Mouse (Mus musculus) left cerebral cortex, postnatal 36 days (tissue): Measurements from ENCODE around the gene Agrn. TPM values are rescaled to one million over a fixed set of nuclear protein-coding genes. Genes with fewer than 3 reads are reported as not detected.
A peak's percentile ranks its signal among the peaks of the same experiment; 100 is the strongest.

ENCODE experiments used
- DNase-seq, 2 experiments: peaks; one replicate each; pipeline ENCODE4 v3.0.0; 2021 to 2022; ENCODE audit warnings: low spot score in 2 of 2, mixed read lengths in 1 of 2
- intact Hi-C: fragments of 180-260 bp; cut with DNase I; formaldehyde crosslinking; loops from one replicate; pipeline ENCODE4 v1.15.1; 2025
- total RNA-seq, 2 experiments: library from RNA; stranded (reverse); gene quantifications; 2 replicates each; pipeline ENCODE4 v1.2.3; 2021

The Agrn gene
- 100 to 1,000 TPM; 126 to 150 TPM for total RNA-seq

GRCm38 (mm10) chr4:156197131-156197828, at the start of gene Agrn:
Agrn (minus strand) TSS chr4:156197488.
- DNase-seq: peak; percentile 41 to 59
- intact Hi-C loops: no loop called here

- intact Hi-C loops: no loop called here
- DNase-seq: no peak
Observed at GRCm38 (mm10) chr4:156236651-156237447, 39.6 kb upstream of the Agrn start.

GRCm38 (mm10) chr4:156235808-156236533, 38.7 kb upstream of the Agrn start, which contains the start of gene Noc2l:
Noc2l (plus strand) TSS chr4:156236010.
- peak; percentile 92 to 93 for DNase-seq
- intact Hi-C loops: loop anchor here (2.0 kb wide), 1 partner anchor 33 kb away; the partner anchor contains the start of gene AW011738

GRCm38 (mm10) chr4:156235360-156235770, 38.1 kb upstream of the Agrn start:
- intact Hi-C loops: loop anchor here (2.0 kb wide), 1 partner anchor 33 kb away; the partner anchor contains the start of gene AW011738
- no peak for DNase-seq

- intact Hi-C loops: loop anchor here (2.0 kb wide), 1 partner anchor 32 kb away; the partner anchor contains the start of gene AW011738
- DNase-seq: peak; percentile 81 to 84
Observed at GRCm38 (mm10) chr4:156234701-156235213, 37.5 kb upstream of the Agrn start, which contains the start of gene Plekhn1. Plekhn1 (minus strand) TSS chr4:156234857.

DNA sequence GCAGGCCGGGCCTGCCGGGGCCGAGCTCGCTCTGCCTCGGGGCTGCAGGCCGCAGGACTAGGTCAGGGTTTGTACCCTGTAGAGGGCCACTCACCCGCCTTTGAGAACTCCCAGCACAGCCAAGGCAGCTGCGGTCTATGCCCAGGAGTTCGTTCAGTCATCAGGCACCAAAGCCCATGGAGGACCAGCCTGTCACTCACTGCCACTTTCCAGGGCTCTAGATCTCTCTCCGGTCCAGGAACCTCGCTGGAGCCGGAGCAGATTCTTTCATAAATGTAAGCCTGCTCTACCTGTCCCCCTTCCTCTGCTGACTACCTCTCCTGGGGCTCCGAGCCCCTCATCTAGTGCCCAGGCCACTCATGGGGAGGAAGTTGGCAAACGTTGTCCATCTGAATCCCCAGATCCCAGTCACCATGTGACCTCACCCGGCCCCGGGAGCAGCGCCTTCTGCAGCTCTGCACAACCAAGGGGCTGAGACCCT, 36.8 kb upstream of the Agrn start:
- no peak for DNase-seq
- intact Hi-C loops: loop anchor here (2.0 kb wide), 1 partner anchor 31 kb away; the partner anchor contains the start of gene AW011738

DNA sequence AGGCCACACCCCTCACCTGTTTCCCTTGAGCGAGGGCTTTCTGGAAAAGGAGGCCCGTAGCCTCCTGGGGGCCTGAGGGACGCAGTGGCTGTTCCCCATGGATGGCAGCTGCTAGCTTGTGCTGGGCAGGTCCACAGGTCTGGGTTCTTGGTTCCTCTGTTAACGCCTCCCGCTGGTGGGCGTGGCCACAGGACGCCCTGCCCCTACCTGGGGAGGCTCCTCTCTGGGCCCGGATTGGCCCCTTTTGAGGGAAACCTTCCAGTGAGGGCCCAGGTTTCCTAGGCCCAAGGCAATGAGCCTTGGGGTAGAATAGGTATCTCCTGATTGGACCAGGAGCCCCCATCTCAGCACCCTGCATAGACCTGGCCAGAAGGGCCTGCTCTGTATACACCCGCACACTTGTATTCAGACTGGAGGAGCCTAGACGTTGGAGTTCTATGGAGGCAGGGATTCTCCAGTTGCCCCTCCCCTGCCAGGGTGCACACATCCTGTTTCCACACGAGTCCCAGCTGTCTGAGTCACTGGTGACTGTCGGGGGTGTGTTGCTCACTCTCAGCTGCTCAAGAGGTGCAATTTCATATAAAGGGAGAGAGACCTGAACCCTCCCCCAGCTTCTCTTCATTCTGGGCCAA, 31.2 kb upstream of the Agrn start:
- DNase-seq: no peak
- intact Hi-C loops: no loop called here

DNA sequence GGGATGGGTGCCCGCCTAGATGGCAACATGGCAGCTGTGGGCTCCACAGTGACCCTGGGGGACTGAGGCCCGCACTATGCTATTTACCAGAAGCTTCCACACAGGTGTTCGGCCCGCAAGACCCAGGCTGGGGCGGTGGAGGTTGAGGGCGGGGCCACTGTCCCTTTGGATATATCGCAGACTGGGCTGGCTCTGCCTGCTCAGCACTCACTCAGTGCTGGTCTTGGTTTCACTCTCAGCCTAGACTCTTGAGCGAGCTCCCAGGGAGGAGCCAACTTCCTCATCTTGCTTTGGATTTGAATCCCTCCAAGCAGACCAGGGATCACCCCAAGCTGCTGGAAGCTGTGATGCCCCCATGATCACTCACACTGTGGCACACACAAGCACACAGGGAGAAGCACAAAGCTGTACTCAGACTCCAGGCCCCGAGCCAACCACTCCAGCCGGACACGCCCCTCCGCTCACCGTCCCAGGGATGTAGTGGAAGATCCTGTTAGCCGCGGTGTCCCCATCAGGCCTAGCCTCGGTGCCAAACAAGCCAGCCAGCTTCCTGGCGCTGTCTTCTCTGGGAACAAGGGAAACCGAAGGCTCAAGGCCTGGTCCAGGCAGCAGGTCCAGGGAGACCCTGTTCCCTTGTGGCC, 30.6 kb upstream of the Agrn start:
- DNase-seq: no peak
- intact Hi-C loops: loop anchor here (2.0 kb wide), 1 partner anchor 15 kb away; no protein-coding TSS in a partner anchor

DNA sequence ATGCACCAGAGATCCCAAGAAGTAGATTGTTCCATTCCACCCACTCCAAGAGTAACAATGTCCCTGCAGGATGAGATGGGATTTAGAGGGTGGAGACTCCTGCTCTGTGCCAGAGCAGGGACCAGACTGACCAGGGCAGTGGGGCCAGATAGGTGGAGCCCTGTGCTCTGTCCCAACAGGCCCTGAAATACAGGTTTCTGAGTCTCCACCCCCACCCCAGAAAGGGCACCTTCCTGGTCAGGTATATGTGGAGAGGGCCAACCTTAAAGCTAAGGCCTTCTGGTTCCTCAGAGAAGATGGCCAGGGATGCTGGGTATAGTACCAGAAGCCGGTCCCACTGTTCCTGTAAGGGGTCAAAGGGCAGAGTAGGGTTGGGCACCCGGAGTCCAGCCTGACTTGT, 27.0 kb upstream of the Agrn start:
- intact Hi-C loops: no loop called here
- DNase-seq: no peak

GRCm38 (mm10) chr4:156219936-156220335, 22.6 kb upstream of the Agrn start:
- intact Hi-C loops: no loop called here

GRCm38 (mm10) chr4:156217838-156218237, 20.6 kb upstream of the Agrn start:
- DNase-seq: no peak
- intact Hi-C loops: no loop called here

More at GRCm38 (mm10) chr4:156219936-156220335, 22.6 kb upstream of the Agrn start:
- DNase-seq: no peak

DNA sequence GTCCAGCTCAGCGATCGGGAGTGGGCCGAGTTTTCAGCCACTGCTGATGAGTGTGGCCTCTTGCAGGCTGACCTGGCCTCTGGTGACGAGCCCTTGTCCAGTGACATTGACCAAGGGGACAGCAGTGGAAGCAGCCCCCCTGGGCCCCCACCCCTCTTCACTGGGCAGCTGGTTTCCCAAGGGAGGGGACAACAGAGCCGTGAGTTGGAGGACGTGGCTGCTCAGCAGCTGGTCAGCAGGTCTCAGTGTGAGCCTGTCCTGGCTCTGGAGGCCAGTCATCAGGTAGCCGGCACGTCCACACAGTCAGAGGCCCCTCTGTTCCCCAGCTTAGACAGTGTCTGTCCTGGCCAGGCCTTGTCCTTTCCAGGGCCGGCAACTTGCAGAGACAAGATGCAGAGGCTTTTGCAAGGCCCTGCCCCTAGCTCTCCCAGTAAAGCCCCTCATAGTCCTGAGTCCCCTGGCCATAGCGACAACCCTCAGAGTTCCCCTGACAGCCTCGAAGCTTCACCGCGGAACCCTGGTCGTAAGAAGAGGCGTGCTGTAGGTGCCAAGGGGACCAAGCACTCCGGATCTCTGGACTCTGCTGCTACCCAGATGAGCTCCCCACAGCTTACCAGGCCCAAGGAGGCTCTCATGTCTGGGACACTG, 19.9 kb upstream of the Agrn start:
- DNase-seq: no peak
- intact Hi-C loops: no loop called here

GRCm38 (mm10) chr4:156216196-156216595, 18.9 kb upstream of the Agrn start:
- DNase-seq: no peak
- intact Hi-C loops: no loop called here

- intact Hi-C loops: no loop called here
- DNase-seq: no peak
Observed at GRCm38 (mm10) chr4:156215649-156216048, 18.4 kb upstream of the Agrn start, which contains the start of gene Perm1. Perm1 (plus strand) TSS chr4:156215868.

DNA sequence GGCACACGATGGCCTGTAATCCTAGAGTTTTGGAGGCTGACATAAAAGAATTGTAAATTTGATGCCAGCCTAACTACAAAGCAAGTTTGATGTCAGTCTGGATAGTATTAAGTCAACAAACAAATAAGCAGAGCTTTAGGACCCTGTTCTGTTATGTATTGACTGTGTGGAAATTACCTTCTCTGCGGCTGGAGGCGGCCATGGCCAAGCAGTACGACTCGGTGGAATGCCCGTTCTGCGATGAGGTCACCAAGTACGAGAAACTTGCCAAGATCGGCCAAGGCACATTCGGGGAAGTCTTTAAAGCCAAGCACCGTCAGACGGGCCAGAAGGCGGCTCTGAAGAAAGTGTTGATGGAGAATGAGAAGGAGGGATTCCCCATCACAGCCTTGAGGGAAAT, 15.8 kb upstream of the Agrn start:
- intact Hi-C loops: loop anchor here (2.0 kb wide), 1 partner anchor 14 kb away; no protein-coding TSS in a partner anchor

GRCm38 (mm10) chr4:156209963-156210635, 12.8 kb upstream of the Agrn start:
- no peak for DNase-seq
- intact Hi-C loops: no loop called here

More for the DNA sequence above, 15.8 kb upstream of the Agrn start:
- no peak for DNase-seq

GRCm38 (mm10) chr4:156208872-156209271, 11.6 kb upstream of the Agrn start:
- DNase-seq: no peak
- intact Hi-C loops: no loop called here
